Mouse (Mus musculus): ENCODE measurements at regions not wholly inside any gene's neighbourhood (a gene's known extent, or its start where the extent isn't known, plus 50 kb on each side); places are given as distances from the start of the nearest gene placed in this dataset.

GRCm38 (mm10) chr11:20882756-20883155 lies 51.9 kb upstream of the Lgalsl start:
- no peak for DNase-seq (ENCODE audit: low read depth)

GRCm38 (mm10) chr11:20883907-20884306 lies 53.1 kb upstream of the Lgalsl start:
- no peak for DNase-seq (ENCODE audit: low read depth)

- DNase-seq (ENCODE audit: low read depth) = no peak
Observed at GRCm38 (mm10) chr11:20887044-20887443, 56.2 kb upstream of the Lgalsl start.

GRCm38 (mm10) chr11:20890479-20890878 lies 59.6 kb upstream of the Lgalsl start:
- no peak for DNase-seq (ENCODE audit: low read depth)

DNA sequence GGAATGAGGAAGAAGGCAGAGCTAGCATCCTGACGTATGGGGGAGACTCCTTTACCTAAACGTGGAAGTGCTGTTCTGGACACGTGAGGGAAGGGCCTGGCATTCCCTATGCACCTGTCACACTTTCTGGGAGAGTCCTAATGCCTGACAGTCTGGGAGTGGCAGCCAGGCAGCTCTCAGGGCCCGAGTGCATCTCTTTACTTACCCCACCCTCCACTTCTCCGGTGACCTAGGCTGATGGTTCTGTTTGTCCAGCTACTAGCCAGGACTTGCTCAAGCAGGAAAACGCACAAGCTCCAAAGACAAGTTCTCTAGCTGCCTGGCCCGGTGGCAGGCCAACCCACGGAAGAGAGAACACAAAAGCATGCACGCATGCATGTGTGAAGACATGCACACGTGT lies 60.9 kb upstream of the Lgalsl start:
- DNase-seq (ENCODE audit: low read depth) = no peak

DNA sequence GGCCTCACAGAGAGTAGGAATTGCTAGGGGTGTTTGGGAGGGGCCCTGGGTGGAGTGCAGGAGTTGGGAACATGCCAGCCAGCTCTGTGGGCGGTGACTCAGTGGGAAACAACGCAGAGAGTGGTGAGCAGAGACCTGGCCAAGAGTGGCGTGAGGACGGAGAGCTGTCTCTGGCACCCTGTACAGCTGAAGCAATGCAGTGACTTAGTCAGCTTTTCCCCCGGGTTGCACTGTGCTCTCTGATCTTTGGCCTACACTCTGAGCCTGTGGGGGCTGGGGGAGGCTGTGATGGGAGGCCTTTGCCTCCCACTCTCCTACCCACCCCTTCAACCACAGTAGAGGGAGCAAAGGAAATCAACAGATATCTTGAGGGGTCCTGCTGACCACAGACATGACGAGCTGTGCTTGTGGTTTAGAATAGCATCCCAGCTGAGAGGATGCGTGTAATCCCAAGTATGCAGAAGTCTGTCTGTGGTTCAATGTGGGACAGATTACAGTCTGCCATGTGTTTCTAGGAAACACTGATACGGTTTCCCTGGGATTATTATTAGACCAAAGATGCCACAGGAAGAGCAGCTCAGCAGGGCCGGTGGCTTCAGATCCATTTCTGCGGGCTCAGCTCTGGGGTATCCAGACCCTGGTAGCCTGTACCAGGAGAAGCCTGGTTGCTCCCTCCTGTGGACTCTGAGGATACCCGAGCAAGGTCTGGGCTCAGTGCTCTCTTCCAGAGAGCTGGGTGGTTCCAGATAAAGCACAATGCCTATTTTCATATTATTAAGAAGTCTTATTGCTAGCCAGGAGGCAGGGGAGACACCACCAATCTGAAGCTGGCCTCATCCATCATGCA lies 65.6 kb upstream of the Lgalsl start:
- no peak for DNase-seq (ENCODE audit: low read depth)

- no peak for DNase-seq (ENCODE audit: low read depth)
Observed at GRCm38 (mm10) chr11:20897468-20897867, 66.6 kb upstream of the Lgalsl start.

GRCm38 (mm10) chr11:20898558-20898957 lies 67.7 kb upstream of the Lgalsl start:
- DNase-seq (ENCODE audit: low read depth) = no peak

DNA sequence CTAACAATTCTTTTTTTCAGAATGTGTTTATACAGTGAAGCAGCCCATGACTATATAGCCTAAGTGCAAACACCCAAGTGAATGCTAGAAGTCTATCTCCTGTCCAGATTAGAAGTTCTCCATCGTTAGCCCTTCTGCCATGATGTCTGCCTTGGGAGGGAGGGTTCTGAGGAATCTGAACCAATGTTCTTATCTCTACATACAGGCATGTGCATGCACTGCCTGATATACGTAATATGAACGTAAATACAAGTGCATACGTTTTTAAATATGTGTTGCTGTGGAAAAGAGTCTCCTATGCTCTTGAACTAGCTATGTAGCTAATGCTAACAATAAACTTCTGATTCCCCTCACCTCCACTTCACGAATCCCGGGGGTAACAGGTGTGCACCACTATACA lies 68.9 kb upstream of the Lgalsl start:
- no peak for DNase-seq (ENCODE audit: low read depth)

DNA sequence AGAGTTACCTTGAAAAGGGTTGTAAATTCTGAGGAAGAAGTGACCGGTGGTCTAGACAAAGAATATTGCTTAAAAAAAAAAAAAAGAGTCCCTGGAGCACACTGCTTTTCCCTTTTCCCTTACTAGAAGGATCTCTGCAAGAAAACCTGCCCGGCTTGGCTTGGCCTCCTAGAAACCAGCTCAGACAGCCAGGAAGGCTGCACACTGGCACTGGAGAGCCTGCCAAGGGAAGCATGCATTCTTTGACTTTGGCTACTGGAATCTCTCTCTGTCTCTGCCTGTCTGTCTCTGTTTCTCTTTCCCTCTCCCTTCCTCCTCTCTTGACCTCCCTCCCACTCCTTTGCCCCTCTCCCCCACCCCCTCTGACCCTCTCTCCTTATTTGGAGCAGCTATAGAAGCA lies 71.1 kb upstream of the Lgalsl start:
- DNase-seq (ENCODE audit: low read depth) = no peak

GRCm38 (mm10) chr11:20902910-20903309 lies 72.1 kb upstream of the Lgalsl start:
- DNase-seq (ENCODE audit: low read depth) = no peak

- no peak for DNase-seq (ENCODE audit: low read depth)
Observed at GRCm38 (mm10) chr11:20907996-20908395, 77.1 kb upstream of the Lgalsl start.

DNA sequence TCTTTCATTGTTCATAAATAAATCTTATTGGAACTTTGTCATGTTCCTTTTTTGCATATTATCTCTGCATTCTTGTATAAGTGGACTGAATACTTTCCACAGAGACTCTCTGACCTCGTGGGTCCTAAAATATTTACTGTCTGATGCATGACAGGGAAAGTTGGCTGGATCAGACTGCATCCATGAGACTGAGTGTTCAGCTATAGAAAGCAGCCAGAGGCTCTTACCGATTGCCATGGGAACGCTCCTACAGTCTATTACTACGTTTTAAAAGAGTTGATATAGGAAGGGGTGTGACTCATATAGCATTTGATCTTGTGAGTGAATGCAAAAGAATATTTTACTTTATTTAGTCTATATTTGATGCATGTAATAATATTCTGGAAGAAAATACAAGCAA lies 77.6 kb upstream of the Lgalsl start:
- DNase-seq (ENCODE audit: low read depth) = no peak

DNA sequence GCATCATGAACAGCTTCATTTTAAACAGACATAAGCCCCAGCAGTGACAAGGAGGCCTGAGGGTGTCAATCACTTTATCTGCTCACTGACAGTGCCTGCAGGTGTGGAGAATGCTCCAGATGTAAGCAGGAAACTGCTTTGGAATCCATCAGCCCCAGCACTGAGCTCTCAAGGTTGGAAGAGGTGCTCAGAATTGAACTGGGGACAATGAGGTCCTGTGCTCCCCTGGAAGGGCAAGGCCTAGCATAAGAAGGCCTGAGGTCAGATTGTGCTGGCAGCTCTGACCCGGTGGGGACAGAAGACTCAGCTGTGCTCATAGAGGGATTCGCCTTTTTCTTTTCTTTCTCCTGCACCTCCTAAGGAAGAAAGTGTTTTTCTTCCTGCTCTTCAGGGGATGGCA lies 82.2 kb upstream of the Lgalsl start:
- no peak for DNase-seq (ENCODE audit: low read depth)

DNA sequence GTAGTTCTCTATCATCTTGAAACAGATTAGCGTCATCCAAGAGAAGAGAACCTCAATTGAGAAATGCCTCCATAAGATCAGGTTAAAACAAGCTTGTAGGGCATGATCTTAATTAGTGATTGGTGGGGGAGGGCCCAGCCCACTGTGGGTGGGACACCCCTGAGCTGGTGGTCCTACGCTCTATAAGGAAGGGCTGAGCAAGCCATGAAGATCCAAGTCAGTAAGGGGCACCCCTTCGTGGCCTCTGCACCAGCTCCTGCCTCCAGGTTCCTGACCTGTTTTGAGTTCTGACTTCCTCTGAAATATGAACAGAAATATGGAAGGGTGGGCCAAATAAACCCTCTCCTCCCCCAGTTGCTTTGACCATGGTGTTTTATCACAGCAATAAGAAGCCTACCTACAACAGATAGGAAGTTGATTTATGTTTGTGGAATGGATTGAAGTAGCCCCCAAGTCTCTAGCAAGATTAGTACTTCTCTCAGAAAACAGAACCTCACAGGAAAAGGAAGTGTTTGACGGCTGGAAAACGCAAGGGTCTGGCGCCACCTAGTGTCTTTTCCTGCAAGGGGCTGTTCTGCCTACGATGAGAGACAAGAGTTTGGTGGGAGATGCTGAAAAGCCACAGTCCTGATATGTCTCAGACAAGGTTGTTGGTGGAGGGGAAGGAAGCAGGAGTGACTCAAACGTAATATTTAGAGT lies 82.9 kb upstream of the Lgalsl start:
- DNase-seq (ENCODE audit: low read depth) = no peak

- no peak for DNase-seq (ENCODE audit: low read depth)
Observed at GRCm38 (mm10) chr11:20914297-20914997, 83.6 kb upstream of the Lgalsl start.

GRCm38 (mm10) chr11:20915182-20915602 lies 84.3 kb upstream of the Lgalsl start:
- no peak for DNase-seq (ENCODE audit: low read depth)

- DNase-seq (ENCODE audit: low read depth) = no peak
Observed at GRCm38 (mm10) chr11:20915687-20916432, 85.0 kb upstream of the Lgalsl start.

- no peak for DNase-seq (ENCODE audit: low read depth)
Observed at GRCm38 (mm10) chr11:20916473-20916911, 85.6 kb upstream of the Lgalsl start.

- no peak for DNase-seq (ENCODE audit: low read depth)
Observed at GRCm38 (mm10) chr11:20916961-20917360, 86.1 kb upstream of the Lgalsl start.

GRCm38 (mm10) chr11:20917483-20917882 lies 86.6 kb upstream of the Lgalsl start:
- DNase-seq (ENCODE audit: low read depth) = no peak

DNA sequence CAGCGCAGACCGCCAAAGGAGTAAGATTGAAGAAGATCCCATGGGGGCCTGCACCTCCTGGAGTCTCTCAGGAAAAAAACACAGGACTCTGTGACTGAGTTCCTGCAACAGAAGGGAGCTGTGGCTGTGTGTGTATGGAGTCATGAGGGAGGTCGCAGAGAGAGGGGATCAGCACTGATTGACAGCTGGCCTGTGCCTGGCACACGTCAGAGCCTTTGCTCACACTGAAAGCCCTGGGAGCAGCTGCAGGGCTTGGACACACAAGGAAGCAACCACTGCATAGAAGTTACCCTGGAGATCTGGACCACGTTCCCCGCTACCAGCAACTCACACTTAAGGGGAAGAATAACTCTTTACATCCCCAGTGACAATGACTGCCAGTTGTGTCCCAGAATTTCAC lies 92.3 kb upstream of the Lgalsl start:
- DNase-seq (ENCODE audit: low read depth) = no peak
